Mouse (Mus musculus): Measurements from ENCODE around the gene Nudc. TPM values are rescaled to one million over a fixed set of nuclear protein-coding genes. Genes with fewer than 3 reads are reported as not detected.

The Nudc gene
- polyA plus RNA-seq, 1 experiment from 2014 or later: 200 TPM

DNA sequence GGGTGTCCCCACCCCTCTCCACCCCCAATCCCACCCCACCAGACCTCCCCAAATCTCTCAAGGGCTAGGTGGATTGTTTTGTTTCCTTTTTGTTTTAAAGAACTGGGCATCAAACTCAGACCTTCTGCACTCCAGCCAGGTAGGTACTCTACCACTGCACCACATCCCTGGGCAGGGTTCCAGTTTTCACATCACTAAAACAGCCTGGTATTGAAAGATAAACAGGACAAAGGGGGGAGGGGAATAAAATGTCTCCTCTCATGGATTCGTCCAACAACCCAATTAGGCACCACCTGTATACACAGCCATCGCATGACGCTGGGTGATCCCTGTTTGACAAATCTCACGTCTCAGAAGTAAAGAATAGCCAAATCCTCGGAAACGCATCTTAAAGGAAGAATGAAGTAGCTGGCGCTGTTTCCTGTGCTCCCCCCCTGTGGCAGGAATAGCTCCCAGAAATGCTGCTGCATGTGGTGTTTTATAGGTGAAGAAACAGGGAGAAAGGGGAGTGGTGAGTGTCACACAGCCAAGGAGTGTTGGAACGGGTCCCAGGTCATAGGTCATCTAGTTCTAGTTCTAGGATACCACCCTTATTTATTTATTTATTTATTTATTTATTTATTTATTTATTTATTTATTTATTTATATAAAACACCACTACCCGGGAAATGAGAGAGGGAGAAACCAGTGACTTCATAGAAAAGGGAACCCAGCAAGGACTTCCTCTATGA lies 40.9 kb downstream of the Nudc start:
- ATAC-seq (replicated peaks; ENCODE audit: low FRiP score, low read depth): no peak
- no peaks in the 10 kb centered on the region for H3K36me3 ChIP-seq (ENCODE audit: insufficient read depth, low read length)
- no peaks in the 10 kb centered on the region for H3K4me1 ChIP-seq (replicated peaks; ENCODE audit: insufficient read depth, low read length)
- TF ChIP-seq CTCF (IDR thresholded peaks at IDR 0.05; ENCODE audit: low read depth): no peak
- H3K4me3 ChIP-seq (replicated peaks; ENCODE audit: low read depth, low read length): no peak overlapping the region
- peaks cover 10% of the 10 kb centered on the region; the same call in 1 of the 2 replicates for H3K27me3 ChIP-seq (ENCODE audit: insufficient read depth, low read length)
- no peaks in the 10 kb centered on the region for H3K9me3 ChIP-seq (replicated peaks; ENCODE audit: low read length)
- no peak overlapping the region for H3K27ac ChIP-seq
- WGBS: 61% methylated on average over 9 of the region's 9 CpGs
- no peak for DNase-seq (ENCODE audit: low spot score)
- no peak overlapping the region for H3K9ac ChIP-seq (ENCODE audit: low read depth, low read length)
- H3K4me2 ChIP-seq (ENCODE audit: low read length): no peak overlapping the region

- H3K4me1 ChIP-seq (replicated peaks; ENCODE audit: insufficient read depth, low read length): no peaks in the 10 kb centered on the region
- H3K36me3 ChIP-seq (ENCODE audit: insufficient read depth, low read length): no peaks in the 10 kb centered on the region
- no peaks in the 10 kb centered on the region for H3K9me3 ChIP-seq (replicated peaks; ENCODE audit: low read length)
- no peak overlapping the region for H3K27ac ChIP-seq
- H3K9ac ChIP-seq (ENCODE audit: low read depth, low read length): no peak overlapping the region
- WGBS: 31% methylated on average over 5 of the region's 5 CpGs
- ATAC-seq (replicated peaks; ENCODE audit: low FRiP score, low read depth): no peak
- no peak for TF ChIP-seq CTCF (IDR thresholded peaks at IDR 0.05; ENCODE audit: low read depth)
- H3K4me2 ChIP-seq (ENCODE audit: low read length): no peak overlapping the region
- no peak overlapping the region for H3K4me3 ChIP-seq (replicated peaks; ENCODE audit: low read depth, low read length)
- peaks cover 13% of the 10 kb centered on the region for H3K27me3 ChIP-seq (ENCODE audit: insufficient read depth, low read length)
- no peak for DNase-seq (ENCODE audit: low spot score)
These were observed 41.5 kb downstream of the Nudc start for GRCm38 (mm10) chr4:133504300-133504699.

DNA sequence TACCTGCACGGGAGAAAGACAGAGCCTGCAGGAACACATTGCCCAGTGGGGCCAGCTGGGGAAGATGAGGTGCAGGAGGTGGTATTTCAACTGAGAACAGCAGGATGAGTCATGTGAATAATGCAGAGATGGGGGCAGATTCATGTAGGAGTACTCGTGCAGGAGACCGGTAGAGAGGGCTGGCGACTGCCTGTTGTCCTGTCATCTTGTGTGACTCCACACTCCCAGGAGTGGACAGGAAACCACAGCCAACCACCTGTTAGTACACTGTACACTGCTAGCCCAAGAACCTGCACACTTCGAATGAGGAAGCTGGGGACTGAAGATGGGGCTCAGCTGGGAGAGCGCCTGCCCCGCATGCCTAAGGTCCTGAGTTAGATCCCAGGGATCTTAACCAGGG lies 44.3 kb downstream of the Nudc start:
- no peak for ATAC-seq (replicated peaks; ENCODE audit: low FRiP score, low read depth)
- Histone ChIP-seq H3K27me3 (ENCODE audit: insufficient read depth, low read length) (peaks cover 34% of the 10 kb centered on the region), H3K9ac (ENCODE audit: low read depth, low read length) (no peak overlapping the region), H3K4me2 (ENCODE audit: low read length) (no peak overlapping the region), H3K9me3 (replicated peaks; ENCODE audit: low read length) (no peaks in the 10 kb centered on the region), H3K4me1 (replicated peaks; ENCODE audit: insufficient read depth, low read length) (0 out of 2 replicates have a peak, but pooled peaks cover 5% of the 10 kb centered on the region), H3K4me3 (replicated peaks; ENCODE audit: low read depth, low read length) (no peak overlapping the region), H3K27ac (no peak overlapping the region), H3K36me3 (ENCODE audit: insufficient read depth, low read length) (no peaks in the 10 kb centered on the region)
- DNase-seq (ENCODE audit: low spot score): no peak
- no peak for TF ChIP-seq CTCF (IDR thresholded peaks at IDR 0.05; ENCODE audit: low read depth)
- WGBS: 52% methylated on average over 7 of the region's 7 CpGs

GRCm38 (mm10) chr4:133498160-133498724 lies 47.6 kb downstream of the Nudc start, which contains the start of gene Trnp1:
TSS of gene Trnp1 (minus strand) at chr4:133498550.
- peak; percentile 90 for DNase-seq (ENCODE audit: low spot score)
- no peaks in the 10 kb centered on the region for H3K9me3 ChIP-seq (replicated peaks; ENCODE audit: low read length)
- peaks cover 41% of the 10 kb centered on the region for H3K27me3 ChIP-seq (ENCODE audit: insufficient read depth, low read length)
- H3K36me3 ChIP-seq (ENCODE audit: insufficient read depth, low read length): no peaks in the 10 kb centered on the region
- ATAC-seq (replicated peaks; ENCODE audit: low FRiP score, low read depth): peak; percentile 50; the same call in 1 of the 2 replicates
- no peak for TF ChIP-seq CTCF (IDR thresholded peaks at IDR 0.05; ENCODE audit: low read depth)
- under 1% methylated on average over 50 of the region's 53 CpGs for WGBS
- 0 out of 2 replicates have a peak, but pooled peaks cover 5% of the 10 kb centered on the region for H3K4me1 ChIP-seq (replicated peaks; ENCODE audit: insufficient read depth, low read length)
- H3K4me2 ChIP-seq (ENCODE audit: low read length): peak within 1 kb of the TSS; percentile 95
- H3K4me3 ChIP-seq (replicated peaks; ENCODE audit: low read depth, low read length): peak within 1 kb of the TSS; percentile 46
- peak within 1 kb of the TSS; percentile 46 for H3K9ac ChIP-seq (ENCODE audit: low read depth, low read length)
- no peak within 1 kb of the TSS for H3K27ac ChIP-seq

DNA sequence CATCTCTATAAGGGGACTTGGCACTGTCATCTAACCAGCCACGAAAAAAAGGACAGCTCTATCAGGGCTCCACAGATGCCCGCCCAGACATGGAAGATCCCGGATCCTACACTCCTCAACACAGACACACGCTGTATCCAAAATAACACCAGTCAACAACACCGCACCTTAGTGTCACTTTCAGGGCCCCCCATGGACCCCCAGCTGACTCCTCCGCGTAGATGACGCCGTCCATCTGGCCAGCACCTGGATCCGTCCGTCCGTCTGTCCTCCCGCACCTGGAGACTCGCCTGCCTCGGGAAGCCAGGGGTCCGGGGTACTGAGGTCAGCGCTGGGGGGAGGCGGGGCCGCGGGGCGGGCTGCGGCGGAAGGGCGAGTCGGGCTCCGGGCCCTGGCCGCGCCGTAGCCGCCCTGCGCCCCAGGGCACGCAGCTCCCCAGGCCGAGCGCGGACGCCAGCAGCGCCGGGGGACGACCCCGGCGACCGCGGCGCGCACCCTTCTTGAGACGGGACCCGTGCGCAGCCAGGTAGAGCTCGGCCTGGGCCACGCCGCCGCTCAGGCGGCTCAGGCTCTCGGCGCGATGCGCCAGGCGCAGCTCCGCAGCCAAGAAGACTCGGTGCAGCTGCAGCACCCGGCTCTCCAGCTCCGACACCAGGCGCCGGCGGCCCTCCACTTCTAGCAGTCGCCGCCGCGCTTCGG lies 48.2 kb downstream of the Nudc start:
- Histone ChIP-seq H3K4me2 (ENCODE audit: low read length) (peak overlapping the region; percentile 95), H3K36me3 (ENCODE audit: insufficient read depth, low read length) (no peaks in the 10 kb centered on the region), H3K27me3 (ENCODE audit: insufficient read depth, low read length) (peaks cover 41% of the 10 kb centered on the region), H3K9ac (ENCODE audit: low read depth, low read length) (peak overlapping the region; percentile 46), H3K9me3 (replicated peaks; ENCODE audit: low read length) (no peaks in the 10 kb centered on the region), H3K4me3 (replicated peaks; ENCODE audit: low read depth, low read length) (peak overlapping the region; percentile 46), H3K4me1 (replicated peaks; ENCODE audit: insufficient read depth, low read length) (0 out of 2 replicates have a peak, but pooled peaks cover 5% of the 10 kb centered on the region), H3K27ac (no peak overlapping the region)
- DNase-seq (ENCODE audit: low spot score) (no peak), ATAC-seq (replicated peaks; ENCODE audit: low FRiP score, low read depth) (peak; percentile 35; the same call in 1 of the 2 replicates)
- 3% methylated on average over 58 of the region's 70 CpGs for WGBS
- no peak for TF ChIP-seq CTCF (IDR thresholded peaks at IDR 0.05; ENCODE audit: low read depth)

DNA sequence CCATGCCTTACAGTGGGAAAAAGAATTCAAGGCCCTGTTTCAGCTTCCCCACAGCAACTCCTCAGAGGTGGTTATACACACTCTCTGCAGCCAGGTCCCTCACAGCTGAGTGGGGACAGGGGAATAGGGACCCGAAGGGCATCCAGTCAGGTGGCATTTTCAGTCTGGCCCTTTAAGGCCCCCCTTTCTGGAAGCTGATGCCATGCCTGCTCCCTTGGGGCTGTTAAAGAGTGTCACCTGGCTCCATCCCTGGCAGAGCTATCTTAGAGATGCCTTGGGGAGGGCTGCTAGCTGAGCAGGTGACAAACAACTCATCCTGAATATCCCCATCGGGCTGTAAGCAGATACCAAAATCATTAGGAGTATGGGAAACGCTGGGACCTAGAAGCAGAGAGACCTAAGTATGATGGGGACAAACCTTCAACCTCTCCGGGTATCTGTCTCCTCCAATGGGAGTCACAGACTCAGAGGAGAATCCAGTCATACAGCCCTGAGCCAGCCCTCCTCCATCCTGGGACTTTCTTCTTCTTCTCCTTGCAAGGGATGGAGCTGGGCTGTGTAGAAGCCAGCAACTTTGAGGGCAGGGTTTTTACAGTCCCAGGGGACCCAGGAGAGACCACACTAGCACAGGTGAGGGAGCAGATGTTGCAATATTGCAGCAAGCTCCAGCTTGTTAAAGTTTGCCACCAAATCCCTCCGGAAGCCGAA lies 48.9 kb downstream of the Nudc start:
- Histone ChIP-seq H3K36me3 (ENCODE audit: insufficient read depth, low read length) (no peaks in the 10 kb centered on the region), H3K4me2 (ENCODE audit: low read length) (0 out of 2 replicates have a peak overlapping the region, but pooled peaks have one; percentile 95), H3K27ac (no peak overlapping the region), H3K9ac (ENCODE audit: low read depth, low read length) (no peak overlapping the region), H3K27me3 (ENCODE audit: insufficient read depth, low read length) (peaks cover 40% of the 10 kb centered on the region), H3K9me3 (replicated peaks; ENCODE audit: low read length) (no peaks in the 10 kb centered on the region), H3K4me1 (replicated peaks; ENCODE audit: insufficient read depth, low read length) (peaks cover 5% of the 10 kb centered on the region; the same call in 1 of the 2 replicates), H3K4me3 (replicated peaks; ENCODE audit: low read depth, low read length) (no peak overlapping the region)
- TF ChIP-seq CTCF (IDR thresholded peaks at IDR 0.05; ENCODE audit: low read depth): no peak
- WGBS: 31% methylated on average over 6 of the region's 6 CpGs
- DNase-seq (ENCODE audit: low spot score) (no peak), ATAC-seq (replicated peaks; ENCODE audit: low FRiP score, low read depth) (no peak)
